Mouse (Mus musculus): ENCODE measurements around the gene Pvr. TPM values are rescaled to one million over a fixed set of nuclear protein-coding genes. Genes with fewer than 3 reads are reported as not detected.

The Pvr gene
- polyA plus RNA-seq, 1 experiment from 2014 or later: 3.2 TPM

Other genes with a start within 250 kb of the Pvr start
- not detected in 2 replicates for gene Apoc2, start 243.2 kb downstream of the Pvr start, polyA plus RNA-seq (2014; fragmentation: Nextera tagmentation; extraction: Ambion mirVana)
- not detected in 2 replicates for gene Gm44805, start 239.7 kb downstream of the Pvr start, polyA plus RNA-seq (2014; fragmentation: Nextera tagmentation; extraction: Ambion mirVana)
- not detected in 2 replicates for gene Apoc4, start 239.7 kb downstream of the Pvr start, polyA plus RNA-seq (2014; fragmentation: Nextera tagmentation; extraction: Ambion mirVana)
- gene Apoc1, start 228.5 kb downstream of the Pvr start, polyA plus RNA-seq (2014; fragmentation: Nextera tagmentation; extraction: Ambion mirVana): 1.0 and 1.4 TPM in 2 replicates
- 261 and 304 TPM in 2 replicates for gene Apoe, start 222.0 kb downstream of the Pvr start, polyA plus RNA-seq (2014; fragmentation: Nextera tagmentation; extraction: Ambion mirVana)
- gene Tomm40, start 205.7 kb downstream of the Pvr start, polyA plus RNA-seq (2014; fragmentation: Nextera tagmentation; extraction: Ambion mirVana): 86.3 and 109 TPM in 2 replicates
- 33.0 and 39.7 TPM in 2 replicates for gene Nectin2, start 170.7 kb downstream of the Pvr start, polyA plus RNA-seq (2014; fragmentation: Nextera tagmentation; extraction: Ambion mirVana)
- 5.8 and 7.6 TPM in 2 replicates for gene Bcam, start 150.1 kb downstream of the Pvr start, polyA plus RNA-seq (2014; fragmentation: Nextera tagmentation; extraction: Ambion mirVana)
- gene Cblc, start 124.4 kb downstream of the Pvr start, polyA plus RNA-seq (2014; fragmentation: Nextera tagmentation; extraction: Ambion mirVana): not detected in 2 replicates
- 0.75 TPM in 1 of 2 replicates, not detected in the other for gene Bcl3, start 98.4 kb downstream of the Pvr start, polyA plus RNA-seq (2014; fragmentation: Nextera tagmentation; extraction: Ambion mirVana)
- 5.6 and 7.1 TPM in 2 replicates for gene Gm19345, start 69.2 kb downstream of the Pvr start, polyA plus RNA-seq (2014; fragmentation: Nextera tagmentation; extraction: Ambion mirVana)
- gene Ceacam16, start 59.9 kb downstream of the Pvr start, polyA plus RNA-seq (2014; fragmentation: Nextera tagmentation; extraction: Ambion mirVana): not detected in 2 replicates
- not detected in 2 replicates for gene Ceacam19, start 33.2 kb downstream of the Pvr start, polyA plus RNA-seq (2014; fragmentation: Nextera tagmentation; extraction: Ambion mirVana)
- gene Igsf23, start 29.6 kb upstream of the Pvr start, polyA plus RNA-seq (2014; fragmentation: Nextera tagmentation; extraction: Ambion mirVana): not detected in 2 replicates
- gene Ceacam20, start 44.3 kb upstream of the Pvr start, polyA plus RNA-seq (2014; fragmentation: Nextera tagmentation; extraction: Ambion mirVana): not detected in 2 replicates
- gene Nlrp9b, start 70.3 kb upstream of the Pvr start, polyA plus RNA-seq (2014; fragmentation: Nextera tagmentation; extraction: Ambion mirVana): not detected in 2 replicates
- gene Vmn1r91, start 178.5 kb upstream of the Pvr start, polyA plus RNA-seq (2014; fragmentation: Nextera tagmentation; extraction: Ambion mirVana): not detected in 2 replicates
- not detected in 2 replicates for gene Gm16442, start 201.4 kb upstream of the Pvr start, polyA plus RNA-seq (2014; fragmentation: Nextera tagmentation; extraction: Ambion mirVana)
- not detected in 2 replicates for gene Vmn1r93, start 217.9 kb upstream of the Pvr start, polyA plus RNA-seq (2014; fragmentation: Nextera tagmentation; extraction: Ambion mirVana)
- gene Vmn1r94, start 247.2 kb upstream of the Pvr start, polyA plus RNA-seq (2014; fragmentation: Nextera tagmentation; extraction: Ambion mirVana): not detected in 2 replicates